Mouse (Mus musculus) hindbrain, embryonic 16.5 days (tissue): Measurements from ENCODE around the gene Cd28. TPM values are rescaled to one million over a fixed set of nuclear protein-coding genes. Genes with fewer than 3 reads are reported as not detected.

ENCODE experiments used
- ATAC-seq: fragments of 200-750 bp; cut with Nextera tagmentation; 2 replicates; pipeline ENCODE4 v1.8.0; 2017; ENCODE audit warnings: moderate TSS enrichment, moderate library complexity
- H3K27ac ChIP-seq: fragments of 300-500 bp; sonication (generic); 2 replicates; pipeline ENCODE4 v1.5.1; 2014; ENCODE audit warnings: low read depth, mild to moderate bottlenecking, control low read depth, low read length, moderate library complexity
- H3K27me3 ChIP-seq: fragments of 300-500 bp; sonication (generic); replicated peaks from 2 replicates; pipeline ENCODE4 v1.6.1; 2014; ENCODE audit warnings: low read length; ENCODE audit not compliant: control insufficient read depth, insufficient read depth
- H3K36me3 ChIP-seq: fragments of 300-500 bp; sonication (generic); 2 replicates; pipeline ENCODE4 v1.6.1; 2014; ENCODE audit warnings: mild to moderate bottlenecking, low read length, moderate library complexity, mixed read lengths; ENCODE audit not compliant: control insufficient read depth, insufficient read depth
- H3K4me1 ChIP-seq: fragments of 300-500 bp; sonication (generic); 2 replicates; pipeline ENCODE4 v1.6.1; 2014; ENCODE audit warnings: low read depth, low read length; ENCODE audit not compliant: control insufficient read depth, insufficient read depth
- H3K4me2 ChIP-seq: fragments of 300-500 bp; sonication (generic); 2 replicates; pipeline ENCODE4 v1.6.1; 2014; ENCODE audit warnings: mild to moderate bottlenecking, low read length, control low read depth, moderate library complexity
- H3K4me3 ChIP-seq: fragments of 300-500 bp; sonication (generic); 2 replicates; pipeline ENCODE4 v1.5.1; 2014; ENCODE audit warnings: mild to moderate bottlenecking, low read length, control low read depth, moderate library complexity
- H3K9ac ChIP-seq: fragments of 300-500 bp; sonication (generic); 2 replicates; pipeline ENCODE4 v1.6.1; 2014; ENCODE audit warnings: low read depth, mild to moderate bottlenecking, control low read depth, low read length, moderate library complexity
- H3K9me3 ChIP-seq: fragments of 300-500 bp; sonication (generic); 2 replicates; pipeline ENCODE4 v1.6.1; 2014; ENCODE audit warnings: mild to moderate bottlenecking, low read length, moderate library complexity; ENCODE audit not compliant: control insufficient read depth
- WGBS: fragments of 180-500 bp; shearing (Covaris S2); extraction: QIAGEN DNeasy Blood & Tissue Kit; methylation state at CpG from one replicate; pipeline ENCODE4 v1.1.7; 2014; 5-methylcytosine and 5-hydroxymethylcytosine counted together
- polyA plus RNA-seq: library from polyadenylated mRNA; unstranded; fragments of >200 nt; fragmentation: Nextera tagmentation; extraction: Ambion mirVana; gene quantifications from 2 replicates; pipeline ENCODE4 v1.2.1, GENCODE M21; 2015

The Cd28 gene
- polyA plus RNA-seq = 0.12 and 0.16 TPM in 2 replicates

DNA sequence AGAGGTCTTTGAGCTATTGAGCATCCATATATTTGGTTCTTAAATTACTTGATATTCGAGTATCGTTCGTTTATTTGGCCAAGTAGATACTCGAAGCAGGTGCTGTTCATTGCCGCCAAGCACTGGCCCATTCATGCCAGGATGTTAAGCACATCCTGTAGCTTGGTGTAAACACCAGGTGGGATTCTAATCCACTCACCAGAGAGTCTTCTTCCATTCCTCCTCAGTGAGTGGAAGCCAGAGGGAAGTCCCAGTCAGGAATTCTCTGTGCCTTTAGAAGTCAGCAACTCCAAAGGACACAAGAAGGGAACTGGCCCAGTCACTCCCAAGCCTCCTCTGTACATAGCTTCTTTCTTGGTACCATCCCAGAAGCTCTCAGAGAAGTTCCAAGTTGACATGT lies at the start of gene Cd28:
TSS of gene Cd28 (plus strand) at position 234 of the 400 bp plus-strand sequence.
- no peak within 1 kb of the TSS for H3K27ac ChIP-seq
- 90% methylated on average over 5 of the region's 5 CpGs for WGBS

DNA sequence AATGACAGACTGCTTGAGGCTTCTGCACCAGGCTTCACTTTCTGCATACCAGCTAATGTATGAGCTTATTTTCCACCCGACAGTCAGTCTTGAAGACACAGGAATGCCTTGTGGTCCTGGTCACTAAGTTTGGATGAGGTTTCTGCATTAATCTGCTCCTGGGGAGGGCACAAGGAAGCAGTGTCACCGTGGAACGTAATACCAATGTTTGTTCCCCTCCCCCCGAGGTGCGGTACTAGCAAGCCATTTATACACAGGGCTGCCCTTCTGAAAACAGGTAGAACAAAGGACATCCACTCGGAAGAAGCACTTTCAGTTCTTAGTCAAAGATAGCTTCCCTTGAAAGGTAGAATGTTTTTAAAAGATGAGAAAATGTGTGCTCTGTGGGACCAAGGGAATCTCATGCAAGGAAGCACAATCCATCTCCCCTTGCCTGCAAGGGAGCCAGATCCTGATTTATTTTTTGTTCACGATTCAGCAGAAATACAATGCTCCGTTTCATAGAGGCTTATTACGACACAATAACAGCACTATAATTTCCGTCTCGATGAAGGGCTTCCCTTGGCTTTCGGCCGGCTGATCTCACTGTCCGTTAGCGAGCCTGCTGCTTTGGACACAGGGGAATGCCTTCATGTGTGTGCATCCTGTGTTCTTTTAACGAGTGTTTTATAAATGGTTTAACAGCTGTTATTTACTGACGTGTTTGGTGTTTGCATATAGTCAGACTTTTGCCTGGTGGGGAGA lies 48.6 kb upstream of the Cd28 start:
- peak; percentile 79 for ATAC-seq
- H3K27ac ChIP-seq = 0 out of 2 replicates have a peak overlapping the region, but pooled peaks have one; percentile 18
- no peaks in the 10 kb centered on the region for H3K27me3 ChIP-seq
- peaks cover 3% of the 10 kb centered on the region; the same call in 1 of the 2 replicates for H3K4me1 ChIP-seq
- H3K9me3 ChIP-seq = no peaks in the 10 kb centered on the region
- H3K36me3 ChIP-seq = no peaks in the 10 kb centered on the region
- H3K4me2 ChIP-seq = peak overlapping the region; percentile 48
- H3K9ac ChIP-seq = peak overlapping the region; percentile 8
- WGBS = 38% methylated on average over 17 of the region's 17 CpGs
- 0 out of 2 replicates have a peak overlapping the region, but pooled peaks have one; percentile 8 for H3K4me3 ChIP-seq

More for the DNA sequence above, at the start of gene Cd28:
- Histone ChIP-seq H3K27me3 (no peaks in the 10 kb centered on the region), H3K36me3 (no peaks in the 10 kb centered on the region), H3K9ac (no peak within 1 kb of the TSS), H3K4me3 (no peak within 1 kb of the TSS), H3K9me3 (no peaks in the 10 kb centered on the region), H3K4me2 (no peak within 1 kb of the TSS), H3K4me1 (no peaks in the 10 kb centered on the region)
- ATAC-seq = no peak

DNA sequence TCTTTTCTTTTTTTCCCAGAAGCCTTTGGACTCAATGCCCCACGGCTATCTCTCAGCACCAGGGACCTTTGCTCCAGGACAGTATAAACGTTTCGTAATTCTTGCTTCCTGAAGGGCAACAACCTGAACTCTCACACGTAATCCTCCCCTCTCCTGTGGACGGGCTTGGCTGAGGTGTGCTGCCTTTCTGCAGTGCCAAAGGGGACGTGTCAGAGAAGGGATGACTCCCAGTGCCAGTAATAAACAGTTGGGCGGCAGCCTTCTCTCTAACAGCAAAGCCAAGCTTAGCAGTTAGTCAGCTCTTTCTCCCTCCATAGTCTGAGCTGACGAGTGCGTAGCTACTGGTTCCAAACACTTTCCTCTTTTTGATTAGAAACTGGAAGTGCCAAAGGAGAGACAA lies 47.6 kb upstream of the Cd28 start:
- Histone ChIP-seq H3K27ac (no peak overlapping the region), H3K36me3 (no peaks in the 10 kb centered on the region), H3K27me3 (no peaks in the 10 kb centered on the region), H3K4me2 (no peak overlapping the region), H3K9me3 (no peaks in the 10 kb centered on the region), H3K9ac (no peak overlapping the region), H3K4me1 (peaks cover 3% of the 10 kb centered on the region; the same call in 1 of the 2 replicates), H3K4me3 (no peak overlapping the region)
- ATAC-seq = no peak
- 77% methylated on average over 9 of the region's 9 CpGs for WGBS

DNA sequence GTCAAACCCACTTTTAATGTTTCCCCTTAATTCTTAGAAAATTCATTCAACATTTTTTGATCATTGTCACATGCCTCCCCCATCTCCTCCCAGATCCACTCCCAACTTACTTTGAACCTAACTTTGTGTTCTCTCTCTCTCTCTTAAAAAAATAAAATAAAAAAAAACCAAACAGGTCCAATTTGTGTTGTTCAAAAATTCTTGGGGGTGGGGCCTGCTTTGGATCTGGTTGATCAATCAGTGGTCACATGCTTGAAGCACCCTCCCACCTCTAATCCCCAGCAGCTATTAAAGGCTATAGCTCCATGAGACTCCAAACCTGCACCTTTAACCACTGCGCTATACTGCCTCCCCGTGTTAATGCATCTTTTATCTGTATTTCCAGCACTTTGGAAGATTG lies 46.9 kb upstream of the Cd28 start:
- WGBS = 93% methylated on average over 2 of the region's 2 CpGs
- H3K36me3 ChIP-seq = no peaks in the 10 kb centered on the region
- no peak overlapping the region for H3K9ac ChIP-seq
- no peak for ATAC-seq
- H3K27ac ChIP-seq = no peak overlapping the region
- no peaks in the 10 kb centered on the region for H3K27me3 ChIP-seq
- no peak overlapping the region for H3K4me2 ChIP-seq
- peaks cover 3% of the 10 kb centered on the region; the same call in 1 of the 2 replicates for H3K4me1 ChIP-seq
- no peaks in the 10 kb centered on the region for H3K9me3 ChIP-seq
- H3K4me3 ChIP-seq = no peak overlapping the region

DNA sequence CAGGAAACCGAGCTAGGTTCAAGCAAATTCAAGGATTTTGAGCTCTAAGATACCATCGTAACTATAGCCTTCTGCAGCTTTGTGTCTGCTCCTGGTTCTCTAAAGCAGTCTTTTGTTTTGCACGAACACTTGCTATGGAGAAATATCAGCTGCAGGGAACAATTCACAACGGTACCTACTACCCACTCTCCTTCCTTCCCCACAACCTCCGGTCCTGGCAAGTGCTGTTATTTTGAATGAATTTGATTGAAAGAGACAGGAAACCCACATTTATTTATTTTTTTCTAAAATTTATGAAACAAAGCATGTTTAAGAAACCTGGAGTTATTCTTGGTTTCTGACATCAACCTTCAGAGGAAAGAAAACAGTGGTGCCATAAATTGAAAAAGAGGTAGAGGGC lies 46.4 kb upstream of the Cd28 start:
- 77% methylated on average over 5 of the region's 5 CpGs for WGBS

DNA sequence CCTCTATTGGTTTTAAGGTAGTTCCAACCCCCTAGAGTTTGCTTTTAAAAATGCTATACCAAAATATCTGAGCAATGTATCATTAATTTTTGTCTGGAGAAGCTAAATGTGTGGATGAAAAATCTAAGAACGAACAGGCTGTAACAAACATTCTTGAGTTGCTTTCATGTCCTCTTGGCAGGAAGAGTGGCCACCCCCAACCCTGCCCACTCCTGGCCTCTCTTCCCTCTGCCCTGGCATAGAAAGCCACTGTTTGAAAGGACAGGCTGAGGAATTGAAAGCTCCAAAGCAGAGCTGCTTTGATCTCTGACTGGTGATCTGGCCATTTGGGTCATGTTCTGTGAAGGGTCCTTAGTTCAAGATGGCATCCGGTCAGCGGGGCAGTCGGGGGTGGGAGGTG lies 32.8 kb upstream of the Cd28 start:
- WGBS = 88% methylated on average over 4 of the region's 4 CpGs
- H3K9me3 ChIP-seq = no peaks in the 10 kb centered on the region
- H3K36me3 ChIP-seq = no peaks in the 10 kb centered on the region
- H3K4me3 ChIP-seq = no peak overlapping the region
- H3K9ac ChIP-seq = no peak overlapping the region
- H3K27me3 ChIP-seq = no peaks in the 10 kb centered on the region
- no peak overlapping the region for H3K27ac ChIP-seq
- ATAC-seq = no peak
- H3K4me2 ChIP-seq = no peak overlapping the region
- H3K4me1 ChIP-seq = no peaks in the 10 kb centered on the region

More for the DNA sequence above, 46.4 kb upstream of the Cd28 start:
- Histone ChIP-seq H3K27me3 (no peaks in the 10 kb centered on the region), H3K4me2 (no peak overlapping the region), H3K4me1 (peaks cover 3% of the 10 kb centered on the region; the same call in 1 of the 2 replicates), H3K36me3 (no peaks in the 10 kb centered on the region), H3K4me3 (no peak overlapping the region), H3K27ac (no peak overlapping the region), H3K9me3 (no peaks in the 10 kb centered on the region), H3K9ac (no peak overlapping the region)
- ATAC-seq = no peak

DNA sequence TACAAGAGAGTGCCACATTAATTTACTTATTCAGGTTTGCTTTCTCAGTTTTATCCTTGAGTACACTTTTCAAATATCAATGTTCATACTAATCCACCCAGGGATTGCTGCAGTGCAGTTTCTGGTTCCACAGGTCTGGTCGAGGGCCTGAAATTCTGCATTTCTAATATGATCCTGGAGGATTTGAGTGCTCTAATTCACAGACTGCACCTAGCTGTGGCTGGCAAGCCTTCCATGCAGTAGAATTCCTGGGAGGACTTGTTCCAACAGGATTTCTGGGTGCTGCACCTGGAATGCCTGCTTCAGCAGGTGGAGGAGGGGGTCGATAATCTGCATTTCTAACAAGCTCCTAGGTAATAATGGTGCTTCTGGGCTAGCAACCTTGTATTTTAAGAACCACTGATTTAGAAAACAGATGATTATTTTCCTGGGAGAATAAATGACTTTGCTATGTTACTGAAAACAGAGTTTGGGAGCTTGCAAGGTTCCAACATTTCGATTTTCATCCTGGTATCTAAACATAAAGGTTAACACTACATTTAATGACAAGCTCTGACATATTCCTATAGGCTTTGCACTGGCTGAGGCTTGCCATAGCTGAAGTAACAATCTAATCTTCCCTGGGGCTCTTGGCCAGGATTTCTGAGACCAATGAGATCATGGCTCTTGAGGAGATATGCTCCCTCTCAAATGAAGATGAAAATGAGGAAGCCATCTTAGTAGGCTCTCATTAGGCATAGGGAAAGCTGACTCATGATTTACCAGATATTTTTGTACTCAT lies 20.3 kb upstream of the Cd28 start:
- H3K9me3 ChIP-seq = no peaks in the 10 kb centered on the region
- ATAC-seq = no peak
- H3K36me3 ChIP-seq = no peaks in the 10 kb centered on the region
- no peaks in the 10 kb centered on the region for H3K4me1 ChIP-seq
- H3K27ac ChIP-seq = no peak overlapping the region
- H3K4me2 ChIP-seq = no peak overlapping the region
- no peak overlapping the region for H3K9ac ChIP-seq
- no peaks in the 10 kb centered on the region for H3K27me3 ChIP-seq
- 93% methylated on average over 3 of the region's 3 CpGs for WGBS
- no peak overlapping the region for H3K4me3 ChIP-seq

GRCm38 (mm10) chr1:60702641-60703040 lies 14.0 kb upstream of the Cd28 start:
- no peak for ATAC-seq
- no peaks in the 10 kb centered on the region for H3K27me3 ChIP-seq
- no peak overlapping the region for H3K4me3 ChIP-seq
- no peak overlapping the region for H3K9ac ChIP-seq
- no peak overlapping the region for H3K27ac ChIP-seq
- 67% methylated on average over 2 of the region's 2 CpGs for WGBS
- no peak overlapping the region for H3K4me2 ChIP-seq
- no peaks in the 10 kb centered on the region for H3K9me3 ChIP-seq
- no peaks in the 10 kb centered on the region for H3K36me3 ChIP-seq
- no peaks in the 10 kb centered on the region for H3K4me1 ChIP-seq

DNA sequence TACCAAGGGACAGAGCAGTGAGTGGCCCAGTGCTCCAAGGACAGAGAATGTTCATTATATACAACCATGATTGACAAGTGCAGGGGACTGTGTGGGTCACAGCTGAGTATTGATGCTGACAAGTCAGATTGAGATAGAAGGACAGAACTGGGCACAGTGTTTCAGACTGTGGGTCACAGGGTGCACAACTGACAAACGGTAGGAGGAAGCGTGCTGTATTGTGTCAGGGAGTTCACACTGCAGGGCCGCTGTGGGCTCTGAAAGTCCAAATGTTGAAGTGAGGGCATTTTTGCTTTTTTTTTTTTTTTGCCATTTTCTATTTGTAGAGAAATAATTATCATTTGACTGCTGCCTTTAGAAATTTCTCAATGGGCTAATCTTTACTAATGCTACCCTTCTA lies 3.4 kb upstream of the Cd28 start:
- Histone ChIP-seq H3K9ac (no peak overlapping the region), H3K9me3 (no peaks in the 10 kb centered on the region), H3K4me3 (no peak overlapping the region), H3K27me3 (no peaks in the 10 kb centered on the region), H3K27ac (no peak overlapping the region), H3K36me3 (no peaks in the 10 kb centered on the region), H3K4me1 (no peaks in the 10 kb centered on the region), H3K4me2 (no peak overlapping the region)
- no peak for ATAC-seq
- WGBS = 63% methylated on average over 3 of the region's 3 CpGs
